Mouse (Mus musculus) frontal cortex, postnatal 10 days (tissue): ENCODE measurements at regions not wholly inside any gene's neighbourhood (a gene's known extent, or its start where the extent isn't known, plus 50 kb on each side); places are given as distances from the start of the nearest gene placed in this dataset.
"Not testable (repeated sequence)": the region's sequence is repeated elsewhere in the genome, so short reads cannot be mapped to it uniquely, and the experiment has no call there.

Source experiments
- DNase-seq, 2 experiments: peaks; one replicate each; pipeline ENCODE4 v3.0.0; 2022; ENCODE audit warnings: low spot score in 2 of 2, mixed read lengths in 1 of 2

- DNase-seq: no peak
Measured at GRCm38 (mm10) chr10:96240591-96240990, 104.2 kb downstream of the Gm5426 start.

GRCm38 (mm10) chr10:96253671-96254070 is 117.3 kb downstream of the Gm5426 start:
- DNase-seq: no peak

GRCm38 (mm10) chr10:96254250-96254862 is 118.0 kb downstream of the Gm5426 start:
- DNase-seq: no peak

DNA sequence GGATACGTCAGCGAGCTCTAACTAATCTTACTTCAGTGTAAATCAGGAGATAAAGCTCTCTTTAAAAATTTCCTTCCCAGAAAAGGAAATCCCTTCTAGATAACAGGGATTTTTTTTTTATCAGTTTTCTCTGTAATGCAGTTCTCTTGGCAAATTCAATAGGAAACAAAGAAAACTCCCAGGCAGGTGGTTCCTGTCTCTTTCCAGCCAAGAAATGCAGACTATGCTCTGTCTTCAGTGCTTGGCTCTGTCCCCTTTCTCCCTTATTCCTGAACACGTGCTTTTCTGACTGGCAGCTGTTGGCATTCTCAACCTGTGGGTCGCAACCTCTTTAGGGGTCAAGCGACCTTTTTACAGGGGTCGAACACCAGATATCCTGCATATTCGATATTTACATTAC is 121.5 kb downstream of the Gm5426 start:
- no peak for DNase-seq

DNA sequence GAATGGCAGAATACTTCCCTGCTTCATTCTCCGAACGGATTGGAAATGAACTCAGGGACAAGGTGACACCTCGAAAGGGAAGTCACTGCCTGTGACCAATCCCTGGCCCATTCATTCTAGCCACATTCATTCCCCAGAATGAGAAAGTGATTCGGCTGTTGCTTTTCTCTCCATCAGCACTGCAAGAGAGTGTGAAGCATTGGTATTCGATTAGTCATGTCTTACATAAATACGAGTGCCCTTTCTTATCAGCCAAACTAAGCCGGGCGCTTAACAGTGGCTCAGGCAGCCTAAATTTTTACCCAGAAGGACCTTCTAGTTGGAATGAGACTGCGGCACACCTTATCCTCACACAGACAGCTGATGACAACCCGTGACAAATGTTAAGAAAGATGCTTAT is 122.8 kb downstream of the Gm5426 start:
- DNase-seq: no peak

GRCm38 (mm10) chr10:96259648-96260047 is 123.2 kb downstream of the Gm5426 start:
- no peak for DNase-seq

DNA sequence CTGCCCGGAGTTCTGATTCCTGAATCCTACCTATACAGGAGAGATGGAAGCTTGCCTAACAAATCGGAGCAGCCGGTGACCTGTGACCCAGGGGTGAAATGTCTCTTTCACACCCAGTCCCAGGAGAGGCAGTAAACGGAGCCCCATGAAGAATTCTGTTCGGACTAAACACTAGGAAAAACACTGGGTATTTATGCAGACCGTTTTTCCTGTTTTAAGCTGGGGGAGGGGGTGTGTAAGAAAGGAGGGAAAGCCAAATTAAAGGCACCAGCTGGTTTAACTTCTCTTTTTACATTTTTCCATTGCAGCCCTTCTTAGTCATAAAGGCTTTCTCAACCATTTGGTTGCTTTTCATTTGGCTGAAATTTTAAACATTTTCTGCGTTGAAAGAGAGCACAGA is 127.1 kb downstream of the Gm5426 start:
- DNase-seq: no peak

DNA sequence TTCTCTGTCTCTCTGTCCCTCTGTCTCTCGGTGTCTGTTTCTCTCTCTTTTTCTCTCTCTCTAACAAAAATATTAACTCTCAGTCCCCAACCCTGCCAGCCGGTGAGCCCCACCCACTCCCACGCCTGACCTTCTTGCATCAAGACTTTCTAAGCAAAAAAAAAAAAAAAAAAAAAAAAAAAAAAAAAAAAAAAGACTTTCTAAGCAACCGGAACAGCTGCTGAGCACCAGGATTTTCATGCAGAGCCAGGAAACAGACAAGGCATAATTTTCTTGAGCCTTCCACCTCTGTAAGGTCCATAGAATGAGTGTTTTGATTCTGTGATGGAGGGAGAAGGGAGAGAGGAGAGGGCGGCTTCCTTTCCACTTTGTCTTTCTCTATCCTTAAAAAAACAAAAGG is 128.0 kb downstream of the Gm5426 start:
- no peak for DNase-seq

DNA sequence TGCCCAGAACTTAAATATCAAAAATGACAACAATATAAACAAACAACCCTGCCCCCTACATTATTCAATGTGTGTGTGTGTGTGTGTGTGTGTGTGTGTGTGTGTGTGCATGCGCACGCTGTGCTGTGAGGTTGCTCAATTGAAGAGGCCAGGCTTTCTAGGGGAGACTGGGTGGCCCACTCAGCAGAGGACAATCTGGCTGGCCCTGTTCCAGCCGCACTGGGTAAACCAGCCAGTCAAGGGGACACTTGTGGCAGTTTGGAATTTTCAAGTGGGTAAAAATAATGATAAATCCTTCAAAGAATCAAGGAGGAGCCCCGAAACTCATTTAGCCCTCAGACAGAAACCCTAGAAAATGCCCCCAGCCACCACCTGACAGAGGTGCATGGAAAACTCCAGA is 128.5 kb downstream of the Gm5426 start:
- no peak for DNase-seq

- DNase-seq: no peak
Measured at GRCm38 (mm10) chr10:96266100-96266735, 129.8 kb downstream of the Gm5426 start.

DNA sequence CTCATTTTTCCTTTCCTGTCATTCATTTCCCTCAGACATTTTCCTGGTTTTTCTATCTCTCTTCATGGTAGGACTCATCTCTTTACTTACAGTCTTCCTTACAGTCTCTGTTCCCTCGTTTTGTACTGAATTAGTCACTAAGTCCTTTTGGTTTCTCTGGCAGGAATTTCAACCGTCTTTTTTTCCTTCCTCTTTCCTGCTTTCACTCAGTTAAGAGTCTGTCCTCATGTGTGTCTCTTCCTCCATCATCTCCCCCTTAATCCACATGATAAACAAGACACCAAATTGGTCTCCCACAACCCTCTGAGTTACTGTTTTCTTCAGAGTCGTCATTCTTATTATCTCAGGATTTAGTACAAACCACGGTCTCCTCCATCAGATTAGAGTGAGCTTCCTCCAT is 131.2 kb downstream of the Gm5426 start:
- no peak for DNase-seq

DNA sequence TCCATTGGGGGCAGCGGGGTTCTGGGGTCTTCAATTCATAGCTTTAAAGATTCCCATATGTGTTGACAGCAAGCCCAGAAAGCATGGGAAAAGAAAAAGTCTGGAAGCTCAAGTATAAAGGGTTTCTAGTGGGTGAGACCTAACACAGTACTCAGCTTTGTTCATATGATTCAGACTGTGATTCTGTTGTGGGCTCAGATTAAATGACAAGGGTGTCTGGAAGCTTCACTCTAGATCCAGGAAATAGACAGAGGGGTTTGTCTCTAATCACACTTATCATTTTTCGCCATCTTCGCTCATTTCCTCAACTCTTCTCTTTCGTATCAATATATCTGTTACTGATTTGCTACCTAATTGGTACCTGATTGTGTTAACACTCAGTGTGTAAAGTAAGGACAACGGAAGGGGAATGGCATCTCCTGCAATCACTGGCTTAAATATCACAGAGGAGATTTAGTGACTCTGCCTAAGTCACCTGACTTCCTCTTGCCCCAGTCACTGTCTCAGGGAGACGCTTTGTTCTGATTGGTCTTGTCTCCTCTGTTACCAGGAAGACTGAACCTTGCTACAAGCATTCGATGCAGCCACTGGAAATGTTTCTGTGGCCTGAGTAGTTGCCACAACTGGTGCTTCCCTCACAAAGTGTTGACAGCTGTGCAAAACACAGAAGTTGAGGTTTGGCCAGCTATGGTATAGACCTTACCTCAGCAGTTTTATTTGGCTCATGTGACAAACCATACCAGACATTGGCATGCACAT is 137.4 kb downstream of the Gm5426 start:
- no peak for DNase-seq

- no peak for DNase-seq
Measured at GRCm38 (mm10) chr10:96280149-96280548, 143.7 kb downstream of the Gm5426 start.

GRCm38 (mm10) chr10:96285407-96286093 is 149.1 kb downstream of the Gm5426 start:
- no peak for DNase-seq

DNA sequence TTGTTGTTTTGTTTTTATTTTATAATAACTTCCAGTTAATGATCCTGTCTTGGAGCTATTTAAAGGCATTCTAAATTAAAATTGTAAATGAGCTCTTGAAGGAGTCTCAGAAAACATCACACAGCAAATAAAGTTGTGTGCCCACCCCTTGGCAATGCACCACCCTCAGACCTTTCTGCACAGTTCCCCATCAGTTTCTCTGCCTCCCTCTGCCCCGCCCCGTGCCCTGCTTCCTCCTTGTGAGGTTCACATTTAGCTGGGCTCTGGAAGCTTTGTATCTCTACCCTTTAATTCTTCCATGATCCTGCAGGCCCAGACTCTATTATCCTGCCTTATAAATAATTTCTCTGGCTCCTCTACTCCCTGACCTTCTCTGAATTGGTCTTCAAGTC is 149.7 kb downstream of the Gm5426 start:
- DNase-seq: no peak

DNA sequence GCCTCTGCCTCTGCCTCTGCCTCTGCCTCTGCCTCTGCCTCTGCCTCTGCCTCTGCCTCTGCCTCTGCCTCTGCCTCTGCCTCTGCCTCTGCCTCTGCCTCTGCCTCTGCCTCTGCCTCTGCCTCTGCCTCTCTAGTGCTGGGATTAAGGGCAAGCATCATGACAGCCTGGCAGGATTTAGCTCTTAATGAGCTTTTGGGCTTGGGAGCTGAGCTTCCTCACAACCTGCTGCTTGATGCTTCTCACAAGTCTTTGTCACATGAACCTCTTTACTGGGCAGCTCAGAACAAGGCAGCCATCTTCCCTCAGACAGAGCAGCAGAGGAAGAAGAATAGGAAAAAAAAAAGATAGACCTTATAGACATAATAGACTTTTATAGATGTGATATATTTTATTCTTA is 152.6 kb downstream of the Gm5426 start:
- DNase-seq: not testable (repeated sequence)

GRCm38 (mm10) chr10:96293622-96294021 is 157.2 kb downstream of the Gm5426 start:
- no peak for DNase-seq

DNA sequence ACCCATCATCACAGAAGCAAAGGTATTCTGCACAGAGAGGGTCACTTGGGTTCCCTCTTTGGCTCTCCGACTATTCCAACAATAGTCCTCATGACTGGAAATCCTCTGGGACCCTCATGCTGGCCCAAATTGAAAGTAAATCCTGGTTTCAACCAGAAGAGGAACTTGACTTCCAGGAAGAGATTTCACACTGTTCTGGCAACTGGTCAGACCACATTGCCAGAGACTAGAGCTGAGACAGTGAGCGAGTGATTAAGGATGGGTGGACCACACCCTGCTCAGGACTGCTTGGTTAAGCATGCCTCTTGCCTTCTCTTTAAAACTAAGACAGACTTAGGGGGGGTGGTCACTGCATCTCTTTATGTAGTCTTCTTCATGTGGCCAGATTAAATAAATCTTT is 158.3 kb downstream of the Gm5426 start:
- no peak for DNase-seq

DNA sequence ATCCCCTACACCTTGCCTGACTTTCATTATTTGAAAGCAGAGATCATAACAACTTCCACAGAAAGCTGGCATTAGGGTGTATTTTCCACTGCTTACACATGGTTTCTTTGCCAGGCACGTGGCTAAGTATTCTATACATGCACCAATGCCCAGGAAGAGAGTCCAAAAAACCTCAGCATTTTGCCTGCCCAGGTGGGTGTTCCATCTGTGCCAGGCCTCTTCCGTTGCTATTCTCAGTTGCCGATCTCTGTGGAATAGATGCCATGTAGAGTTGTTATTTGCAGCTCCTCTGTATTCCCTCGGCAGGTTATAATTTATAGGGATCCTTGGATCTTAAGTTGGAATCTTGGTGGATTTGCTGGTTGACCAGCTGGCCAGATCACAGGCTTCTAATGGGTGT is 161.3 kb downstream of the Gm5426 start:
- no peak for DNase-seq

GRCm38 (mm10) chr10:96298566-96298965 is 162.2 kb downstream of the Gm5426 start:
- no peak for DNase-seq

DNA sequence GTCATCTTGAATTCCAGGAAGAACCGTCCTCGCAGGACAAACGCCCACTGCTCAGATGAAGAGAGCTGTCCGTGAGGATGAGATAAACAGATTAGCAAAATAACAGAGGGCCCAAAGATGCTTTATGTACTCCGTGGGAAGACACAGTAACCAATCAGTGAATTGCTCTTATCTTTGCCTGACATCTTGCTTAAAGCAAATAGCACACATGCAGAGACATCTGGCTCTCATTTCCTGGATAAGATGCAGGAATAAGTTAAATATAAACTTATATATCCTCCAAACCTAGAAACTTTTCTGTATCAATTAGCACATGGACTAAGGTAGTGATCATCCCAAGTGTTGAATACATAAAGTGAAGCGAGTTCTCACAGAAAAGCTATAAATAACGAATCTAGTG is 169.3 kb downstream of the Gm5426 start:
- no peak for DNase-seq

DNA sequence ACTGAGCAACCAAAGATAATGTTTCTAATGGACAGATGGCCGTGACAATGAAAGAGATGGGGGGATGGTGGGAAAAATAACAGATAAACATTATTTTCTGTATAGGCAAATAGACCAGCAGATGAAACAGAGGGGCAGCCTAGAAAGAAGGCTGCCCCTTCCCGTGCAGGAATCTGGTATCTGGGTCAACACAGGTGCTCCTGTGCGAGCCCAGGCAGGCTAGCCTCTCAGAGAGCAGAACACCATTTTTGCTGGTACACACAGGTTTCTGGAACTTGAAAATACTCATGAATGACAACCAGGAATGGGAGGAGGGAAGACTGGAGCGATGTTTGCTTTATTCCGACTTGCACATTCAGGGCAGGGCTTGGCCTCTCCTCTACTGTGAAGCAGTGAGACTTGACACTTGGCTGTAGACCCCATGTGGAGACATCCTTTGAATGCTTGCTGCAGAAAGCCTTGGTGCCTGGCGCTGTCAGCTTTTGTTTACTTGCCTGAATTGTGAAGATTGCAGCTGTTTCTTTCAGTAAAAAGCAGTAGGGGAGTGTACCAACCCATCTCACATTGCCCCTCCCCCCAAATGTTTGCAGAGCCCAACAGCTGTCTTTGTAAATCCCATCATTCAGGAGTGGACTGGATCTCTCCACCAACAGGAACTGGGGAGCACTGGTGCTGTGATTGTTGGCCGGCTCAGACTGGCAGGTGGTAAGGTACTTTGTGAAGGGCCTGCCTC is 172.5 kb downstream of the Gm5426 start:
- DNase-seq: peak; percentile 22 to 38
